Mouse (Mus musculus): ENCODE data around the gene Chmp6.

The Chmp6 gene
- long read RNA-seq, experiment 1, transcript Chmp6-201 (8 exons, 1,557 nt): major isoform, 32 of 33 reads
- long read RNA-seq, experiment 1, partial matches to known transcripts: 1 of 33 reads
- long read RNA-seq, experiment 1, other reads (novel, unspliced or antisense): 0 of 33 reads
- long read RNA-seq, experiment 2, transcript Chmp6-201 (8 exons, 1,557 nt): major isoform, 55 of 57 reads
- long read RNA-seq, experiment 2, partial matches to known transcripts: 0 of 57 reads
- long read RNA-seq, experiment 2, other reads (novel, unspliced or antisense): 2 of 57 reads

DNA sequence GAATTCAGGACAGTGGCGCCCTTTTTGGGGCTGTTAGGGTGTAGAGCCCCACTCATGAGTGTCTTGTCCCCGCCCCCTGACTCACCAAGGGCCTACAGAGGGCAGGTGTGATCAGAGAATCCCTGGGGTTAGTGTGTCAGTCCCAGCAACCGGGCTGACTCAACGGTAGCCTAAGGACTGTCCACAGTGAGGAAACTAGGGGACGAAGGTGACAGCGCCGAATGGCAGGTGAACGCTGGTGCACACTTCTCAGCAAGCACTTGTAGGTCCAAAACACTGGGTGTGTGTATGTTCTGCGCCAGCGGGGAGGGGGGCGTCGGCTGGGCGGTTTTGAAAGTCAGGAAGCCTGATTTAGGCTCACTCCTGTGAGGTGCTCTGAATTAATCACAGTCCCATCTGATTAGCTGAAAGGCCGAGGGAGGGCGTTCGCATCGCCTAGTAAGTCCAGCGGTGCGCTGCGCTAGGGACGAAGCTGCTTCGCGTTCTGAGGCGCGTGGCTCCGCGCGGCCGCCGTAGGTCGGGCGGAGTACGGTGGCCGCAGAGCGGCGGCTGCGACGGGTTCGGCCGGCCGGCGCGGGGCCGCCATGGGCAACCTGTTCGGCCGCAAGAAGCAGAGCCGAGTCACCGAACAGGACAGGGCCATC, at the start of gene Chmp6:
Gene Chmp6 (plus strand): TSS at position 151 of the 644 bp plus-strand sequence.
- intact Hi-C loops (cut with DNase I): loop anchor here (5.0 kb wide), 1 partner anchor 79 kb away; no protein-coding TSS in a partner anchor

DNA sequence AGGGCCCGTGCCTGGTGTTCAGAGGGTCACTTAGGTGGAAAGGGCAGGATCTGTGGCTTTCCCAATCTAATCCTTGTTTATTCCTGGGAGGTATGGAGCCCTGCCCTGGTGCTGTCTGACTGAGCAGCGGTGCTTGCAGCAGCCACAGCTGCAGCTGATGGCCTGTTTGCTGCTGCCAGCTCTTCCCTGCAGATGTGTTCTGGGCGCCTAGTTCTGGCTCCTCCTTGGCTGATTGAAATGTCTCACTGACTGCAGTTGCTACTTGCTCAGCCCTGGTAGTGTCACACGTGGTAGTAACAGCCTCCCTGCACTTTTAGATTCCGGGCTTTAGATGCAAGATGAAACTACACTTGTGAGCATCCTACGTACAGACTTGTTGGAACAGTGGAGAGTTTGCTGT, 46.4 kb upstream of the Chmp6 start:
- intact Hi-C loops (cut with DNase I): no loop called here

DNA sequence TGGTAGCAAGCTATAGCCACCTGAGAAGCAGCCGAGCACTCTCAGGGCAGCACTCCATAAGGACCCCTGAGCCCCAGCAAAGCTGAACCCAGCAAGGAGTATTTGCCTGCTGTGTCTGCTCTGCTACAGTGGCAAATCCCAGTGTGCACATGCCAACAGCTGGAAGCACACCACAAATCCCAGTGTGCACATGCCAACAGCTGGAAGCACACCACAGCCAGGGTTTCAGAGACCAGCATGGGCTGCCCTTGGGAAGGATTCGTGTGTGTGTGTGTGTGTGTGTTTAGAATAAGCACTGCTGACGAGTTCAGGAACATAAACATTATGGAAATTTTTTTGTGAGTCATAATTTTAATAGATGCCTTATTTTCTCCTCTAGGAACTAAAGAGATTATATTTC, 45.1 kb upstream of the Chmp6 start:
- intact Hi-C loops (cut with DNase I): no loop called here

DNA sequence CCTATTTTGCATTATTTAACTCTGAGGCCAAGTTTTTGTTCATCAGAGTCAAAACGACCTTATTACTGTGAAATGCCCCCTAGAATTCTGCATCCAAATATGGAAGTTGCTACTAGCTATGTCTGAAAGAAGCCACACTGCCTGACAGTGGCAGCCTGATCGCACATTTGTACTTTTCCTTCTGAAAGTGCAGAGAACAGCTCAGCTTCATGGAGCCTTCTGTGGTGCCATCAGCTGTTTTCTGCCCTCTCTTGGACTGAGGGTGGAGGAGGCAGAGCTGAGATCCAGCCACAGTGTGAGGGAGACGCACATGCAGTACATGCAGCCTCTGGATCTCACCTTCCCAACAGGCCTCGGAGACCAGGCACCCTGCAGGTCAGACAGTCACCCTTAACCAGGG, 44.7 kb upstream of the Chmp6 start:
- intact Hi-C loops (cut with DNase I): no loop called here

DNA sequence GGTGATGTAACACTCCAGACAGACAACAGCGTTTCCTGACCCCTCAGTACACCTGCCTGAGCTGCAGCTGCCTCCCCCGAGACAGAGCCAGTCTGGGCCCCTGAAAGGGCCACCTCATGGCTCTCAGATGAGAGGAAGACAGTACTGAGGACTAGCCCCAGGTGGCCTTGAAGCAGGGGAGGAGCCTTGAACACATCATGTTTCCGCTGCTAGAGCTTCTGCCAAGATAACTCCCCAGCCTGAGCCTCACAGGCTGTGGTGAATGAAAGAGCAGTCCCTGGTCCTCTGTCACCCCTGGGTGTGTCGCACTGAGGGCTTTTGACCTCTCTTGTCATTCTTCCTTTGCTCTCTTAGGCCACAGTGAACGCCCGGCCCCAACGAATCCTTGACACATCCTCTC, 42.1 kb upstream of the Chmp6 start:
- intact Hi-C loops (cut with DNase I): no loop called here

DNA sequence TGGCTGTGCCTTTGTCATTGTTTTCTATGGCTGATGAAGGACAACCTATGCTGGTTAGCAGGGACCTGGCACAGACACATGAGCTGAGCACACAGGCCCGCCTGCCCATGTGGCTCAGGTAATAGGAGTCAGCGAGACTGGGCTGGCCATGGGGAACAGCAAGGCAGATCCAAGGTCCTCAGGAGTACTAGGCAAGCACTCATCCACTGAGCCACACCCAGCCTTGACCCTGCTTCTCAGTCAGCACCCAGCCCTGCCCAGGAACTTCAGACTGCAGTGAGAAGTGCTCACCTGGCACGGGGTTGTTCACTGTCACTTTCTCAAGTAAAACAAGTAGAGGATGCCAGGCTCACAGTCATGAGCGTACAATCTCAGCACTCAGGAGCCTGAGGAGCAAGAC, 39.6 kb upstream of the Chmp6 start:
- intact Hi-C loops (cut with DNase I): no loop called here

DNA sequence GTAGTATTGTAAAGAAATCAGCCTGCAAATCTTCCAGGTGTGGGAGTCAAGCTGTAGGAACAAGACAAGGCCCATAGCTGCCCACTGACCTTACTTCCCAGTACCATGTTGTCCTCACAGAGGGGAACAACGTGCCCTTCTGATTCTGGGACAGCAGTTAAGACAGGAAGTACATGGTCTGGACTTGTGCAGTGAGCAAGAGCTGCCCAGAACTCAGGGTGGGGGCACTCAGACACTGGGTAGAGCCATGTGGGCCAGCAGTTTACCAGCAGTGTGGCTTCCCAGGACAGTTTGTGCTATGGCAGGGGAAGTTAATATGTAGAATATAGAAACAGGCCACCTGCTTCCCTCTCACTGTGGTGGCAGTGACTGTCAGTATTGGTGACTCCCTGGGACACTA, 38.4 kb upstream of the Chmp6 start:
- intact Hi-C loops (cut with DNase I): no loop called here

DNA sequence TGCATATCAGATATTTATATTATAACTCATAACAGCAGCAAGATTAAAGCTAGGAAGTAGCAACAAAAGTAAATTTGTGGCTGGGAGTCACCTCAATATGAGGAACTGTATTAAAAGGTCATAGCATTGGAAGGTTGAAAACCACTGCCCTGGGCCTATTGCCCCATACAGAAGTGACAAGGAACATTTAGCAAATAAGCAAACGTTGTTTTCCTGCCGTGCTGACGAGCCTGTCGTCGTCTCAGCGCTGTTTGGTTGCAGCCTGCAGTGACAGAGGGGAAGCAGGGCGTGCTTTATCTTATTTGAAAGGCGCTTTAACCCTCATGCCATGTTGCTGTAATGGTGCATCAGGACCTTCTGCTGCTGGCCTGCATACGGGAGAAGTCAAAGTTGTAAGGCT, 37.6 kb upstream of the Chmp6 start:
- intact Hi-C loops (cut with DNase I): no loop called here

DNA sequence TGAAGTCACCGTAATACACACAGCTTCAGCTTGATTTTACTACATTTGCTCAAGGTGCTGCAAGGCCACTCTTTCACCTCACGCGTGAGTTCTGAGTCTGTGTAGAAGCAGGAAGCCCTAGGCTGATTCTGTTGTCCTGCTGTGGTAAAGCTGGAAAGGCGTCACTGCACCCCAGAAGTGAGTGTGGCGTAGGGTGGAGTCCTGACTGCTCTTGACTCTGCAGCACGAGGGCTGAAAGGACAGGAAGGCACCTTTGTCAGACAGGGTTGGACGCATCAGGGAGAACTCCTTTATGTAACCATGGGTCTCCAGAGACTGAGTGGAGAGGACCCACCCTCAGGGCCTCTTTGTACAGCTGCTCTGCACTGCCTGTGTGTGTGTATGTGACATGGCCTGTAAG, 36.1 kb upstream of the Chmp6 start:
- intact Hi-C loops (cut with DNase I): no loop called here

DNA sequence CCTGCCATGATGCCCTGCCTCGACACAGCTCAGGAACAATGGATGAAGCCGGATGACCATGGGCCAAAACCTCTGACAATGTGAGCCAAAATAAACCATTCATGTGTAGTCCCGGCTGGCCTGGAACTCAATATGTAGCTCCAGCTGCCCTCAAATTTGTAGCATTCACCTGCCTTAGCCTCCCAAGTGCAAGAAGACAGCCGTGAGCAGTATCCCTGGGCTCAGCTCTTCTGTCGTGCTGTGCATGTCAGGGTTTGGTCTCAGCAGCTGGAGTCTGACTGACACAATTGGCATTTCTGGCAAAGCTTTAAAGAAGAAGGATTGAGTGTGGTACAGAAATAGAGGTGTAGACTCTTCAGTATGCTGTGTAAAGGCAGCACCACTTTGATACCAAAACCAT, 33.7 kb upstream of the Chmp6 start:
- intact Hi-C loops (cut with DNase I): no loop called here

DNA sequence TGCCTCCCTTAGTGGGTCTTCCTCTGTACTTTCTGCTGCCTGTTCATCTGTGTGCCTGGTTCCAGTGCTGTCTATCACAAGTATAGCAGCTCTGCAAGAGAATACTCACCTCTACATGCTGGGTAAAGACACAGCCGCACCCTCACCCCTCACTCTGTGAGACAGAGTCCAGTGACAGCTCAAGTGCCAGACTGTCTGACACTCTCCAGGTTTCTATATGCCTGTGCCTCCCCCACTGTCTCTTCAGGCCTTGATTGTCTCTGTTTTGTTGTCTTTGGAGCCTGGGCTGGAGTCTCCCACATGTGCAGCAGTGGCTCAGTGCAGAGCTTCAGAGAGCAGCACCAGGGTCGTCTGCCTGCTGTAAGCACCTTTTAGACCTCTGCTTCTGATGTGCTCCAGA, 29.6 kb upstream of the Chmp6 start:
- intact Hi-C loops (cut with DNase I): no loop called here

DNA sequence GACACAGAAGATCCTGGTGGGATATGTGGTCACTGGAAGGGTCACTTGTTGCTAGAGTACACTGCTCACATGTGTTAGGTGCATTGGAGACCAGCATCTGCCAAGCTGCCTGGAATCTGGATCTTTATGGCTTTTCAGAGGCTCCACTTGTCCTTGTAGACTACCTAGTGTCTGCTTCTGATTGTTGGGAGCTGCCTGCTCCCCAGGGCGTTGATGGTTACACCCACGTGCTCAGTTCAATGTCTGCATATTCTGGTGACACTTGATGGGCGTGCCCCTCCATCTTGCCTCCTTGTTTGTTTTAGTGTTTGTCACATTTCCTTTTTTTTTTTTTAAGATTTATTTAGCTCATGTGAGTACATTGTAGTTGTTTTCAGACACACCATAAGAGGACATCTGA, 23.3 kb upstream of the Chmp6 start:
- intact Hi-C loops (cut with DNase I): loop anchor here (2.0 kb wide), 1 partner anchor 37 kb away; no protein-coding TSS in a partner anchor

DNA sequence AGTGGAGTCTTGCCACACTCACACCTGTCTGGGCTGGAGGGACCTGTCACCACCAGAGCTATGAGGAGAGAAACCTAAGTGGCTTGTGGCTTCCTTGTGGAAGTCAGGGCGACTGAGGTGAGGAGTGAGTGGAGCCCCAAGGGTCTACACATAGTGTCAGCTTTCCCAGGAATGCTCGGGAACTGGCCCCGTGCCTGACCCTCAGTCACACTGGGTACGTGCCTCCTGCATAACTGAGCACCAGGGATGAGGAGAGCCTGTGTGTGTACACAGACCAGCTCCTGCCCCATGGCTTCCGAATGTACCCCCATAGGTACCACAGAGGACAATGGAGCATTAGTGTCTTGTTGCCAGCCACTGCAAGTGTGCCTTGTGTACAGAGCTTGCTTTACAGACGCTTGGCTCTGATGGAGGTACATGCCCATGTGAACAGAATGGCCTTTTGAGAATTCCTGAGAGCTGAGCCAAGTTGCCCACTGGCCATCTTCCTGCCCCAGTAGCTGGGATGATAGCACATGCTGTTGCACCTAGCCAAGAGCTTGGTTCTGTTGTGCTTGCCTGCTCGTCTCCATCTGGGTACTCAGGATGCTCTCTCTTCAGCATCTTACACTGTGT, 21.5 kb upstream of the Chmp6 start:
- intact Hi-C loops (cut with DNase I): loop anchor here (2.0 kb wide), 1 partner anchor 35 kb away; no protein-coding TSS in a partner anchor

DNA sequence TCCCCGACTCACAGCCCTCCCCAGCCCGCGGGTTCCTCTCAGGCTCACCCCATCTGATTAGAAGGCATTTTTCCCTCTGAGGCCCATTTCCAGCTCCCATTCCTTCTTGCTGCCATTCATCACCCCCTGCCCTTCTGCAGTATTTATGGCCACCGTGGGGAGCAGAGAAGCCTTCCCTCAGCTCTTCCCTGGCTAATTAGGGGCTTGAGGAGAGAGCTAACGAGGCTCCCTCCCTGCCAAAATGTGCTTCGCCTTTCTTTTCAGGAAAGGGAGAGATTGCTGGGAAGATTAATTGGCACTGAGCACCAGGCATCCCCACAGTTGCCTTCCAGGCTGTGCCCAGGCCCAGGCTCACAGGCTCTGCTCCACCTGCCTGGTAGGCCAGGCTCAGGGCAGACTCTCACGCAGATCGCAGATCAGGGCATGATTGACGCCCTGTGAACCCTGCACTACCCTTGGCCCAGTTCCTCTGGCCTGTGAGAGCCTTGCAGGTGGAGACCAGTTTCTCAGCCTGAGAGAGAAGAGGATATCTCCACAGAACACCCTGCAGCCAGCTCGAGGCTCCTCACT, 19.5 kb upstream of the Chmp6 start:
- intact Hi-C loops (cut with DNase I): no loop called here

DNA sequence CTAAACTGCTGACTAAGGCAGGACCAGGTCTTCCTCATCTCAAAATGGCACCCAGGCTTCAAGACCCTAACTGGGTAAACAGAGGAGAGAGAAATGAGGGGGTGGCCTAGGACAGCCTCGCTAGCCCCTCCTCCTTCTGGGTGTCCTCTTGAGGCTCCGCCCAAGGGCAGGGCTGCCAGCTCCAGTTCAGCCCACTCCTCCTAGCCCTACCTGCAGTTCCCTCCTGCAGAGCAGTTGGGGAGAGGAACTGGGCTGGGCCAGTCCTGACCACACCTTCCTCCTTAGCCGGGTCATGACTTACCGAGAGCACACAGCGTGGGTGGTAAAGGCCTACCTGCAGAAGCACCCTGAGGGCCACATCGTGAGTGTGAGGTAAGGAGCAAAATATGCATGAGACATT, 18.6 kb upstream of the Chmp6 start:
- intact Hi-C loops (cut with DNase I): no loop called here

DNA sequence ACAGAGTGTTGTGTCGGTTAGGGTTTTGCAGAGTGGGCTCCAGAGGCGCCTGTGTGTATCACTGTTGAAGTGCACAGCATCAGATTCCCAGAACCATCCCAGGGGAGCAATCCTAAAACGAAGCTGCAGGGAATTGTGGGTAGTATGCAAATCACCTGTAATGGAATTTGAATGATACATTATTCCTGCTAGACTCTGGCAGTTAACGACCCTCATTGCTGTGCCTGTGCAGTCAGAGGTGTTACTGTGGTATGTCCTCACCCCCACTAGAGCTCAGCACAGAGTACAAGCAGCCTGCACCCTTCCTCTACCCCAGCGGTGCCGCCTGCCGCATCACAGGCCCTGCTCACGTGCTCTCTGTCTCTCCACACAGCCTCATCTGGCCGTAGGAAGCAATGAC, 16.2 kb upstream of the Chmp6 start:
- intact Hi-C loops (cut with DNase I): no loop called here

DNA sequence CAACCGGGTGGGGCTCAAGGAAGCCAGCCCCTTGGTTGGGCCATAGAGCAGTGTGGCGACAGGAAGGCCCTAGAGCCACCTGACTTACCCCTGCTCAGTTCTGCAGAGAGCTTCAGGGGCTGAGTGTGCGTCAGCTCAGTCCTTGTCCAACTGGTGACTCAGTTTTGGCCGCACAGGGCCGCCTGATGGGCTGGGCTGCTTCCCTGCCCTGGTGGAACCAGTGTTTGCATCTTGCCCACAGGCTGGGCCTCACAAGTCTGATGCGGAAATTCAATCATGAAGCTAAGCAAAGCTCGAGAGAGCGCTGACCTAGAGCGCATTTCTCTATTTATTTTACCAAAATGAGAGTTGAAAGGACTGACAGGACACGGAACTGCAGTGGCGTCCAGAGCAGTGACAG, 14.3 kb upstream of the Chmp6 start:
- intact Hi-C loops (cut with DNase I): no loop called here

DNA sequence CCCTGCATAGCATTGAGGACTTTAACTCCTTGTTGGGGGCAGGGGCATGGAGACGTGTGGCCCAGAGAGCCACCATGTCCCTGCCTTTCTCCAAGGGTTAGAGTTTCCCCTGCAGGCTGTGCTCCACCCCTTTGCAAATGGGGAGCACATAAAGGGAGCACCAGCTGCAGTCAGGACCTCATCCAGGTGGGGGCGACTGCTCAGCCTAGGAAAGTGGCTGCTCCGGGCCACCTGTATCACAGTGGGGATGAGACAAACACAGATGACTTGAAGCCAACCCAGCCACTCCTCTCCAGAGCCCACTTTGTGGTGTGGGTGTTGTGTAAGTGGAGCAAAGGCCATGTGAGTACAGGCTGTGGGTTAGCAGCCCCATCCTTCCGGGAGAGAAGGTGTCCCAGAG, 12.1 kb upstream of the Chmp6 start:
- intact Hi-C loops (cut with DNase I): loop anchor here (5.0 kb wide), 1 partner anchor 399 kb away; no protein-coding TSS in a partner anchor

DNA sequence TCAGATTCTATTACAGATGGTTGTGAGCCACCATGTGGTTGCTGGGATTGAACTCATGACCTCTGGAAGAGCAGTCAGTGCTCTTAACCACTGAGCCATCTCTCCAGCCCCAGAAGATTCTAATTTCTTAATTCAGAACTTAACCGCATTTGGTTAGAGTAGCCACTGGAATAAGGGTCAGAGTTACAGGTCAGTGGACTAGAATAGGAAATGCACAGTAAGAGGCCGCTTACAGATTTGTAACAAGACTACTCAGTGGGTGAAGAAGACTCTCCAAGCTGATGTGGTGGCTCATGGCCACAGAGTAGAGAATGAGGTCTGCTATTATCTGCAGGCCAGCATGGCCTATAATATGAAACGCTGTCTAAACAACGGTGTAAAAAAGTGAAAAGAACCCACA, 10.3 kb upstream of the Chmp6 start:
- intact Hi-C loops (cut with DNase I): loop anchor here (5.0 kb wide), 1 partner anchor 401 kb away; no protein-coding TSS in a partner anchor

DNA sequence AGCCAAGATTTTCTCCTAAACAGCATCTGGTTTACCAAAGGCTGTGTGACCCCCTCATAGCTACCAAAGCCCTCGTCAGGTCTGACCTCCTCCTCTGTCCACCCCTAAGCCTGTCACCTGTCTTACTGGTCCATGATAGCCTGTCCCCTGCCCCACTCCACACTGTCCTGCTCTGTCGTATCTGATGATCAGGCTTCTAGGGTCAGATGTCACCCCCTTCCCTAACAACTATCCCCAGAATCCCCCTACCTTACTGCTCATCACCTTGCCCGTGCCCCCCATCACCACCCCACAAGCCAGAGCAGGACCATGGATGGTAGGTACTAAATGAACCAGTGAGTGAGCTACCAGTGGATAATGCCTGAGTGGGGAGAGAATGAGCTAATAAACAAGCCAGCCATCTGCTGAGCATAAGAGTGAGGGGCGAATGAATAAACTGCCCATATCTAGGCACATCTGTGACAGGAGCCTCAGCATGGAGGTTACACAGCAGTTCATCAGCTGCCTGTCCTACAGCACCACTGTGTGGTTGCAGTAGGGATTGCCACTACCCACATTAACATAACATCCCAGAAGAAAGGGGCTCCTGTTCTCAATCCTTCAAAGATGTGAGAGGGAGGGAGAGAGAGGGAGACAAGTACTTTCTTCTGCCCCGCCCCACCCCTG, 8.5 kb upstream of the Chmp6 start:
- intact Hi-C loops (cut with DNase I): loop anchor here (5.0 kb wide), 1 partner anchor 402 kb away; no protein-coding TSS in a partner anchor

DNA sequence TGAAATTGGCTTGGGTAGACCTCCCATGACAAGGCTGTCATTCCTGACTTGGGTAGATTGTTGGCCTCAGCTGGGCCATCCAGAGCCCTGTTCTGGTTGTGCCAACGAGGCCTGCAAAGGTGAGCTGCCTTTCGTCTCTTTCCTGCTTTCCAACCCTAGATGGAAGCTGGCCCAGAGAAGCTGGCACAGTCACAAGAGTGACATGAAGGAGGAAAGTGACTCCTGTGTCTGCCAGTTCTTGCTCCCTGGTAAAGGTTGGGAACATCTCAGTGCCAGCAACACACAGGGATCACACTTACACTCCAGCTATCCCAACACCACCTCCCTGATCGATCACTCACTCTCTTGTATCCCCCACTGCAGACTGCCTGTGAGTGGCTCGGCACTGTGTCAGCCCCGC, 7.4 kb upstream of the Chmp6 start:
- intact Hi-C loops (cut with DNase I): no loop called here

All from adrenal gland (tissue).